Mouse (Mus musculus) intestine, postnatal 0 days (tissue): ENCODE data around the gene Sirpa. TPM values are rescaled to one million over a fixed set of nuclear protein-coding genes. Genes with fewer than 3 reads are reported as not detected.

Experiments used
- ATAC-seq: fragments of 200-750 bp; cut with Nextera tagmentation; 2 replicates; pipeline ENCODE4 v1.8.0; 2017; ENCODE audit warnings: mild to moderate bottlenecking, moderate TSS enrichment, moderate library complexity
- H3K27ac ChIP-seq: fragments of 300-500 bp; sonication (generic); 2 replicates; pipeline ENCODE4 v1.5.1; 2014; ENCODE audit warnings: mild to moderate bottlenecking, low read depth, low read length, moderate library complexity
- H3K27me3 ChIP-seq: fragments of 300-500 bp; sonication (generic); replicated peaks from 2 replicates; pipeline ENCODE4 v1.6.1; 2014; ENCODE audit warnings: low read length, mixed read lengths; ENCODE audit not compliant: control insufficient read depth, insufficient read depth
- H3K36me3 ChIP-seq: fragments of 300-500 bp; sonication (generic); 2 replicates; pipeline ENCODE4 v1.6.1; 2014; ENCODE audit warnings: mild to moderate bottlenecking, moderate library complexity; ENCODE audit not compliant: control insufficient read depth, insufficient read depth
- H3K4me1 ChIP-seq: fragments of 300-500 bp; sonication (generic); replicated peaks from 2 replicates; pipeline ENCODE4 v1.6.1; 2014; ENCODE audit warnings: antibody characterized with exemption, low read length, mixed read lengths; ENCODE audit not compliant: control insufficient read depth, insufficient read depth
- H3K4me2 ChIP-seq: fragments of 300-500 bp; sonication (generic); replicated peaks from 2 replicates; pipeline ENCODE4 v1.6.1; 2014; ENCODE audit warnings: low read depth, mild to moderate bottlenecking, moderate library complexity
- H3K4me3 ChIP-seq: fragments of 300-500 bp; sonication (generic); 2 replicates; pipeline ENCODE4 v1.5.1; 2014; ENCODE audit warnings: low read depth, low read length
- H3K9ac ChIP-seq: fragments of 300-500 bp; sonication (generic); 2 replicates; pipeline ENCODE4 v1.6.1; 2014; ENCODE audit warnings: mild to moderate bottlenecking, low read depth, low read length
- H3K9me3 ChIP-seq: fragments of 300-500 bp; sonication (generic); 2 replicates; pipeline ENCODE4 v1.6.1; 2016; ENCODE audit warnings: mixed run types; ENCODE audit not compliant: control insufficient read depth
- CTCF ChIP-seq: sonication (generic); IDR thresholded peaks from 2 replicates; pipeline ENCODE4 v1.5.1; 2016; ENCODE audit warnings: low read depth, mild to moderate bottlenecking, control low read depth, antibody characterized with exemption, moderate library complexity
- WGBS: fragments of 180-500 bp; shearing (Covaris S2); extraction: QIAGEN DNeasy Blood & Tissue Kit; methylation state at CpG from one replicate; pipeline ENCODE4 v1.1.7; 2014; 5-methylcytosine and 5-hydroxymethylcytosine counted together
- polyA plus RNA-seq: library from polyadenylated mRNA; unstranded; fragments of >200 nt; fragmentation: Nextera tagmentation; extraction: Ambion mirVana; gene quantifications from 2 replicates; pipeline ENCODE4 v1.2.1, GENCODE M21; 2015

Gene Sirpa
- polyA plus RNA-seq, 1 experiment from 2014 or later = 9.5 TPM

- H3K36me3 ChIP-seq = no peaks in the 10 kb centered on the region
- H3K9me3 ChIP-seq = no peaks in the 10 kb centered on the region
- no peak overlapping the region for H3K4me3 ChIP-seq
- no peak for ATAC-seq
- no peak overlapping the region for H3K4me2 ChIP-seq
- TF ChIP-seq CTCF = no peak
- H3K4me1 ChIP-seq = no peaks in the 10 kb centered on the region
- H3K27me3 ChIP-seq = 0 out of 2 replicates have a peak, but pooled peaks cover 3% of the 10 kb centered on the region
- WGBS = 52% methylated on average over 7 of the region's 7 CpGs
- no peak overlapping the region for H3K9ac ChIP-seq
- H3K27ac ChIP-seq = no peak overlapping the region
Measured at GRCm38 (mm10) chr2:129569120-129569519, 23.5 kb upstream of the Sirpa start.

- Histone ChIP-seq H3K4me2 (no peak overlapping the region), H3K9ac (no peak overlapping the region), H3K36me3 (no peaks in the 10 kb centered on the region), H3K27ac (no peak overlapping the region), H3K9me3 (no peaks in the 10 kb centered on the region), H3K27me3 (0 out of 2 replicates have a peak, but pooled peaks cover 3% of the 10 kb centered on the region), H3K4me1 (no peaks in the 10 kb centered on the region), H3K4me3 (no peak overlapping the region)
- 51% methylated on average over 5 of the region's 5 CpGs for WGBS
- ATAC-seq = no peak
- TF ChIP-seq CTCF = no peak
Measured at GRCm38 (mm10) chr2:129569556-129569955, 23.1 kb upstream of the Sirpa start.

- Histone ChIP-seq H3K9ac (no peak overlapping the region), H3K4me2 (peak overlapping the region; percentile 13; the same call in 1 of the 2 replicates), H3K4me3 (no peak overlapping the region), H3K27ac (no peak overlapping the region), H3K27me3 (0 out of 2 replicates have a peak, but pooled peaks cover 3% of the 10 kb centered on the region), H3K4me1 (no peaks in the 10 kb centered on the region), H3K9me3 (no peaks in the 10 kb centered on the region), H3K36me3 (no peaks in the 10 kb centered on the region)
- no peak for TF ChIP-seq CTCF
- no peak for ATAC-seq
- WGBS = 31% methylated on average over 4 of the region's 4 CpGs
Measured at GRCm38 (mm10) chr2:129573701-129574273, 18.8 kb upstream of the Sirpa start.

- Histone ChIP-seq H3K4me2 (peak overlapping the region; percentile 13; the same call in 1 of the 2 replicates), H3K4me1 (no peaks in the 10 kb centered on the region), H3K36me3 (no peaks in the 10 kb centered on the region), H3K4me3 (no peak overlapping the region), H3K27me3 (0 out of 2 replicates have a peak, but pooled peaks cover 3% of the 10 kb centered on the region), H3K9me3 (no peaks in the 10 kb centered on the region), H3K9ac (no peak overlapping the region), H3K27ac (no peak overlapping the region)
- ATAC-seq = no peak
- no peak for TF ChIP-seq CTCF
- 15% methylated on average over 24 of the region's 24 CpGs for WGBS
Measured at GRCm38 (mm10) chr2:129574395-129575046, 18.1 kb upstream of the Sirpa start.

- Histone ChIP-seq H3K9me3 (no peaks in the 10 kb centered on the region), H3K27me3 (0 out of 2 replicates have a peak, but pooled peaks cover 3% of the 10 kb centered on the region), H3K4me3 (no peak overlapping the region), H3K4me1 (no peaks in the 10 kb centered on the region), H3K27ac (no peak overlapping the region), H3K36me3 (no peaks in the 10 kb centered on the region), H3K4me2 (no peak overlapping the region), H3K9ac (no peak overlapping the region)
- no peak for ATAC-seq
- no peak for TF ChIP-seq CTCF
- WGBS = 91% methylated on average over 4 of the region's 4 CpGs
Measured at GRCm38 (mm10) chr2:129575113-129575512, 17.5 kb upstream of the Sirpa start.

- no peak overlapping the region for H3K9ac ChIP-seq
- no peaks in the 10 kb centered on the region for H3K36me3 ChIP-seq
- no peaks in the 10 kb centered on the region for H3K4me1 ChIP-seq
- no peak overlapping the region for H3K4me3 ChIP-seq
- H3K4me2 ChIP-seq = no peak overlapping the region
- H3K27me3 ChIP-seq = 0 out of 2 replicates have a peak, but pooled peaks cover 3% of the 10 kb centered on the region
- no peak for ATAC-seq
- no peak overlapping the region for H3K27ac ChIP-seq
- H3K9me3 ChIP-seq = no peaks in the 10 kb centered on the region
- TF ChIP-seq CTCF = no peak
- 88% methylated on average over 8 of the region's 8 CpGs for WGBS
Measured at GRCm38 (mm10) chr2:129576611-129577447, 15.8 kb upstream of the Sirpa start.
